Mouse (Mus musculus) kidney, postnatal 10 days (tissue): Measurements from ENCODE around the gene Prickle1.

Source experiments
- DNase-seq: peaks from one replicate; pipeline ENCODE4 v3.0.0; 2021; ENCODE audit warnings: mixed read lengths

Gene Prickle1

GRCm38 (mm10) chr15:93594296-93594887, 1.3 kb downstream of the Prickle1 start:
- peak; percentile 17 for DNase-seq

- no peak for DNase-seq
Observed at GRCm38 (mm10) chr15:93592596-93592995, 3.1 kb downstream of the Prickle1 start.

- DNase-seq = peak; percentile 55
Observed at GRCm38 (mm10) chr15:93591831-93592321, 3.8 kb downstream of the Prickle1 start.

- DNase-seq = peak; percentile 25
Observed at GRCm38 (mm10) chr15:93591371-93591770, 4.3 kb downstream of the Prickle1 start.

GRCm38 (mm10) chr15:93588401-93588800, 7.3 kb downstream of the Prickle1 start:
- no peak for DNase-seq

- no peak for DNase-seq
Observed at GRCm38 (mm10) chr15:93587660-93588059, 8.0 kb downstream of the Prickle1 start.

- DNase-seq = no peak
Observed at GRCm38 (mm10) chr15:93583051-93583450, 12.6 kb downstream of the Prickle1 start.

GRCm38 (mm10) chr15:93581736-93582135, 14.0 kb downstream of the Prickle1 start:
- no peak for DNase-seq

GRCm38 (mm10) chr15:93579899-93580298, 15.8 kb downstream of the Prickle1 start:
- DNase-seq = peak; percentile 65

- no peak for DNase-seq
Observed at GRCm38 (mm10) chr15:93579100-93579499, 16.6 kb downstream of the Prickle1 start.

GRCm38 (mm10) chr15:93576361-93576760, 19.3 kb downstream of the Prickle1 start:
- no peak for DNase-seq

GRCm38 (mm10) chr15:93575884-93576283, 19.8 kb downstream of the Prickle1 start:
- peak; percentile 91 for DNase-seq

GRCm38 (mm10) chr15:93572889-93573288, 22.8 kb downstream of the Prickle1 start:
- DNase-seq = no peak

- DNase-seq = no peak
Observed at GRCm38 (mm10) chr15:93570881-93571495, 24.7 kb downstream of the Prickle1 start.

GRCm38 (mm10) chr15:93568911-93569310, 26.8 kb downstream of the Prickle1 start:
- DNase-seq = no peak

GRCm38 (mm10) chr15:93567546-93568307, 28.0 kb downstream of the Prickle1 start:
- DNase-seq = peak; percentile 75

- DNase-seq = no peak
Observed at GRCm38 (mm10) chr15:93563491-93563890, 32.2 kb downstream of the Prickle1 start.

GRCm38 (mm10) chr15:93561540-93561939, 34.2 kb downstream of the Prickle1 start:
- DNase-seq = no peak

- no peak for DNase-seq
Observed at GRCm38 (mm10) chr15:93558421-93558820, 37.3 kb downstream of the Prickle1 start.

- DNase-seq = no peak
Observed at GRCm38 (mm10) chr15:93555719-93556118, 40.0 kb downstream of the Prickle1 start.

- no peak for DNase-seq
Observed at GRCm38 (mm10) chr15:93554203-93554851, 41.4 kb downstream of the Prickle1 start.

- DNase-seq = peak; percentile 85
Observed at GRCm38 (mm10) chr15:93552169-93552568, 43.5 kb downstream of the Prickle1 start.

GRCm38 (mm10) chr15:93548297-93548696, 47.4 kb downstream of the Prickle1 start:
- DNase-seq = no peak
